Mouse (Mus musculus): ENCODE results near the gene Duxf3. TPM values are rescaled to one million over a fixed set of nuclear protein-coding genes. Genes with fewer than 3 reads are reported as not detected.

Gene Duxf3
- total RNA-seq, 2 experiments from 2014 or later: not detected

Other genes with a start within 250 kb of the Duxf3 start
- not detected for gene AW822073, start 7.7 kb downstream of the Duxf3 start, total RNA-seq (2021)
- not detected for gene Gm4981, start 4.0 kb upstream of the Duxf3 start, total RNA-seq (2021)
- gene Gcc2, start 22.8 kb upstream of the Duxf3 start, total RNA-seq (2021): 10 to 100 TPM; 84.9 to 98.4 TPM
- 10 to 100 TPM; 23.5 to 26.7 TPM for gene Lims1, start 90.8 kb upstream of the Duxf3 start, total RNA-seq (2021)
- gene Ranbp2, start 214.2 kb upstream of the Duxf3 start, total RNA-seq (2021): 10 to 100 TPM; 89.1 to 94.5 TPM